Mouse (Mus musculus) testis, adult 2 months (tissue): ENCODE measurements around the gene Mrps34.

Source experiments
- CTCF ChIP-seq: fragments of 200-500 bp; IDR thresholded peaks from 2 replicates; pipeline ENCODE4 v1.5.1; 2012; ENCODE audit warnings: low read depth, mild to moderate bottlenecking, inconsistent platforms, low read length, moderate library complexity; ENCODE audit not compliant: control insufficient read depth, insufficient read depth, insufficient replicate concordance
- POLR2A ChIP-seq: fragments of 200-500 bp; IDR thresholded peaks from 2 replicates; pipeline ENCODE4 v1.6.1; 2012; ENCODE audit warnings: low read depth, mild to moderate bottlenecking, inconsistent platforms, low read length, moderate library complexity; ENCODE audit not compliant: control insufficient read depth

GRCm38 (mm10) chr17:24888862-24889261 is 6.1 kb upstream of the Mrps34 start:
- no peak for TF ChIP-seq CTCF
- no peak; the same call in 1 of the 2 replicates for TF ChIP-seq POLR2A
